Mouse (Mus musculus): ENCODE data around the gene Sod1.

- TF ChIP-seq EP300 (IDR thresholded peaks at IDR 0.05; ENCODE audit: low read depth), result no peak
- no peak for TF ChIP-seq CTCF (IDR thresholded peaks at IDR 0.05; ENCODE audit: low read depth)
Measured at GRCm38 (mm10) chr16:90198626-90199025, 21.9 kb upstream of the Sod1 start.

All from heart, postnatal 0 days (tissue).